Mouse (Mus musculus) erythroblast, embryonic 14.5 days (primary cell): Measurements from ENCODE around the gene Mrpl45.
"Not testable (repeated sequence)": the region's sequence is repeated elsewhere in the genome, so short reads cannot be mapped to it uniquely, and the experiment has no call there.

Experiments
- GATA1 ChIP-seq: IDR thresholded peaks from 2 replicates; pipeline ENCODE4 v1.6.1; 2012; ENCODE audit warnings: low read length, inconsistent platforms, mixed read lengths
- TAL1 ChIP-seq: IDR thresholded peaks from 3 replicates; pipeline ENCODE4 v1.6.1; 2012; ENCODE audit warnings: low read length, inconsistent platforms, mixed read lengths

GRCm38 (mm10) chr11:97312871-97313270 lies 2.6 kb upstream of the Mrpl45 start:
- not testable (repeated sequence) for TF ChIP-seq TAL1, GATA1
